Mouse (Mus musculus) brain, embryonic 14.5 days (tissue): ENCODE data around the gene Ryr1.

Source experiments
- CTCF ChIP-seq: fragments of 200-500 bp; IDR thresholded peaks from 2 replicates; pipeline ENCODE4 v1.5.1; 2012; ENCODE audit warnings: inconsistent platforms, mild to moderate bottlenecking, moderate library complexity, borderline replicate concordance; ENCODE audit not compliant: insufficient read depth, insufficient read length; ENCODE audit errors: extremely low read depth
- POLR2A ChIP-seq: fragments of 200-500 bp; IDR thresholded peaks from 2 replicates; pipeline ENCODE4 v1.6.1; 2012; ENCODE audit warnings: mild to moderate bottlenecking, inconsistent platforms, borderline replicate concordance; ENCODE audit not compliant: poor library complexity, insufficient read depth, insufficient read length, severe bottlenecking; ENCODE audit errors: extremely low read depth

DNA sequence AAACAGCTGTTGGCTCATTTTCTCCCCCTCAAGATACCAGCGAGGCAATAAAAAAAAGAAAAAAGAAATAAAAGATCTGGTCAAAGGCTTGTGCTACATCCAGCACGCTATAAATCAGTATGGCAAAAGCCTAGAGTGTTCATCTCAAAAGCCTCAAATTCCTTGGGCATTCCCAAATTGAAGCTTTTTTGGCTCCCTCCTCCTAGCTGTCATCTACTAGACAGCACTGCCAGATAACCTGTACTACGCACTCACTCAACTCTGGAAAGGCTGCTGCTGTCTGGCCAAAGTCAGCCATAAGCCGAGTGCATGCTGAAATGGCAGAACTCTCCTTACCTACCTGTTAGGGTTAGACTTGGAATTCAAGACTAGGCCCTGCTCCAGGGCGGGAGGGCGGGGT is 167.7 kb downstream of the Ryr1 start:
- TF ChIP-seq POLR2A (no peak), CTCF (no peak)
